Comparison of ENCODE assay signal across 12 mouse cellular contexts in genomic region chr7:143474811-143475210, GRCm38 (mm10). TPM values are rescaled to one million over a fixed set of nuclear protein-coding genes. Genes with fewer than 3 reads are reported as not detected.
DNase-seq lines count a peak whose midpoint lies in the region; ATAC-seq and TF ChIP-seq lines count a peak whose summit lies in the region.
"Had no signal": no experiment of that assay in that cellular context is flagged by ENCODE, and none has a peak within 500 bp of the region (broad histone marks: within the 10 kb centered on the region; RNA-seq: fewer than 3 reads in every experiment).

No protein-coding gene starts in this region.

- peak; percentile 87 for DNase-seq in R1 (ENCODE audit: low read depth, low spot score)
- peak; percentile 48 for DNase-seq in liver
- DNase-seq in adrenal gland, postnatal 4 days (ENCODE audit: low spot score in 2 of 2): no peak
- DNase-seq in layer of hippocampus, adult 11-12 months (ENCODE audit: low spot score): no peak
- DNase-seq: layer of hippocampus, adult 9-11 months; lung, embryonic 14.5 days; thymus, postnatal 25 days had no signal

- H3K9ac ChIP-seq in intestine, postnatal 0 days (ENCODE audit: low read depth, low read length): no peak overlapping the region
- no peak overlapping the region for H3K9ac ChIP-seq in stomach, embryonic 15.5 days
- H3K9ac ChIP-seq: lung, embryonic 14.5 days; midbrain, embryonic 15.5 days had no signal

- no peaks in the 10 kb centered on the region for H3K4me1 ChIP-seq in intestine, postnatal 0 days (replicated peaks; ENCODE audit: control insufficient read depth, insufficient read depth, low read length)
- H3K4me1 ChIP-seq in stomach, embryonic 15.5 days: no peaks in the 10 kb centered on the region

- H3K36me3 ChIP-seq in intestine, postnatal 0 days (ENCODE audit: control insufficient read depth, insufficient read depth): no peaks in the 10 kb centered on the region
- H3K36me3 ChIP-seq in stomach, embryonic 15.5 days: no peaks in the 10 kb centered on the region
- H3K36me3 ChIP-seq: heart, embryonic 10.5 days; midbrain, embryonic 15.5 days had no signal

- no peaks in the 10 kb centered on the region for H3K9me3 ChIP-seq in intestine, postnatal 0 days (ENCODE audit: control insufficient read depth)
- no peaks in the 10 kb centered on the region for H3K9me3 ChIP-seq in stomach, embryonic 15.5 days
- H3K9me3 ChIP-seq: heart, embryonic 10.5 days; midbrain, embryonic 15.5 days had no signal

- no peaks in the 10 kb centered on the region for H3K27me3 ChIP-seq in intestine, postnatal 0 days (replicated peaks; ENCODE audit: control insufficient read depth, insufficient read depth, low read length)
- no peaks in the 10 kb centered on the region for H3K27me3 ChIP-seq in stomach, embryonic 15.5 days (replicated peaks)
- H3K27me3 ChIP-seq: midbrain, embryonic 15.5 days had no signal

- WGBS in intestine, postnatal 0 days: 30% methylated on average over 10 of the region's 10 CpGs
- WGBS in stomach, embryonic 15.5 days: 39% methylated on average over 10 of the region's 10 CpGs

- H3K4me2 ChIP-seq in intestine, postnatal 0 days (replicated peaks; ENCODE audit: low read depth): peak overlapping the region; percentile 54
- H3K4me2 ChIP-seq in stomach, embryonic 15.5 days: peak overlapping the region; percentile 42; the same call in 1 of the 2 replicates
- H3K4me2 ChIP-seq: lung, embryonic 14.5 days; midbrain, embryonic 15.5 days had no signal

- no peak overlapping the region for H3K27ac ChIP-seq in intestine, postnatal 0 days (ENCODE audit: low read depth, low read length)
- H3K27ac ChIP-seq in stomach, embryonic 15.5 days: no peak overlapping the region
- H3K27ac ChIP-seq: heart, embryonic 10.5 days; midbrain, embryonic 15.5 days had no signal

- no peak for TF ChIP-seq CTCF in intestine, postnatal 0 days (IDR thresholded peaks at IDR 0.05; ENCODE audit: low read depth)

- H3K4me3 ChIP-seq in intestine, postnatal 0 days (ENCODE audit: low read depth, low read length): no peak overlapping the region
- 0 out of 2 replicates have a peak overlapping the region, but pooled peaks have one; percentile 3 for H3K4me3 ChIP-seq in stomach, embryonic 15.5 days (replicated peaks)
- H3K4me3 ChIP-seq: heart, embryonic 10.5 days; midbrain, embryonic 15.5 days had no signal

- ATAC-seq in intestine, postnatal 0 days: peak; percentile 33
- peak; percentile 33; the same call in 1 of the 2 replicates for ATAC-seq in stomach, embryonic 15.5 days (ENCODE audit: insufficient read depth, low FRiP score, low read depth)
- no peak for ATAC-seq in erythroid progenitor cell, adult 5-6 weeks (replicated peaks; ENCODE audit: low FRiP score, poor library complexity, severe bottlenecking)
- ATAC-seq: midbrain, embryonic 15.5 days had no signal

RNA-seq across cellular contexts. Expression of gene Slc22a18, which starts 1.3 kb away (rescaled TPM):
- polyA plus RNA-seq in intestine, postnatal 0 days (2015; fragmentation: Nextera tagmentation; extraction: Ambion mirVana): 21.6 and 25.0 TPM in 2 replicates
- polyA plus RNA-seq in stomach, embryonic 15.5 days (2015; fragmentation: Nextera tagmentation; extraction: Ambion mirVana): 9.2 and 11.7 TPM in 2 replicates
- total RNA-seq in adrenal gland, postnatal 4 days (2021): 1 to 10 TPM; 5.5 to 7.0 TPM
- total RNA-seq in erythroid progenitor cell, adult 5-6 weeks (2015; ENCODE audit: low replicate concordance): not detected in 2 replicates
- total RNA-seq in erythroid progenitor cell, adult 5-6 weeks (2017; ENCODE audit: low replicate concordance): not detected in 2 replicates

RNA-seq across cellular contexts. Expression of gene Cdkn1c, which starts 14.0 kb away (rescaled TPM):
- 542 and 615 TPM in 2 replicates for polyA plus RNA-seq in intestine, postnatal 0 days (2015; fragmentation: Nextera tagmentation; extraction: Ambion mirVana)
- 768 and 804 TPM in 2 replicates for polyA plus RNA-seq in stomach, embryonic 15.5 days (2015; fragmentation: Nextera tagmentation; extraction: Ambion mirVana)
- total RNA-seq in adrenal gland, postnatal 4 days (2021): 1,000 to 10,000 TPM; 1,384 to 1,531 TPM
- total RNA-seq in erythroid progenitor cell, adult 5-6 weeks (2015; ENCODE audit: low replicate concordance): 14.8 TPM in 1 of 2 replicates, not detected in the other
- total RNA-seq in erythroid progenitor cell, adult 5-6 weeks (2017; ENCODE audit: low replicate concordance): not detected in 2 replicates

RNA-seq across cellular contexts. Expression of gene Phlda2, which starts 28.1 kb away (rescaled TPM):
- polyA plus RNA-seq in intestine, postnatal 0 days (2015; fragmentation: Nextera tagmentation; extraction: Ambion mirVana): 1.0 and 1.3 TPM in 2 replicates
- 11.5 and 13.7 TPM in 2 replicates for polyA plus RNA-seq in stomach, embryonic 15.5 days (2015; fragmentation: Nextera tagmentation; extraction: Ambion mirVana)
- total RNA-seq in adrenal gland, postnatal 4 days (2021): 1 to 10 TPM; 2.9 to 5.6 TPM
- total RNA-seq in erythroid progenitor cell, adult 5-6 weeks (2015; ENCODE audit: low replicate concordance): not detected in 2 replicates
- not detected in 2 replicates for total RNA-seq in erythroid progenitor cell, adult 5-6 weeks (2017; ENCODE audit: low replicate concordance)

Comparison
In these comparisons a context has a peak if more than half of its experiments do, and no peak if none do; other contexts are left out.
1. DNase-seq: peak in R1 (single experiment) and liver (single experiment); none in adrenal gland, postnatal 4 days (0 of 2) and layer of hippocampus, adult 11-12 months (single experiment).
2. RNA of gene Slc22a18, which starts 1.3 kb away (total RNA-seq): 5.5 to 7.0 TPM in adrenal gland, postnatal 4 days; not detected in erythroid progenitor cell, adult 5-6 weeks; every median in the first group is over 4 times any median in the second.
3. RNA of gene Cdkn1c, which starts 14.0 kb away (total RNA-seq): 1,384 to 1,531 TPM in adrenal gland, postnatal 4 days; 14.8 TPM in erythroid progenitor cell, adult 5-6 weeks; every median in the first group is over 10 times any median in the second.